Mouse (Mus musculus) lung, adult 2 months (tissue): ENCODE data around the gene Gm17949.

Source experiments
- CTCF ChIP-seq: fragments of 200-500 bp; IDR thresholded peaks from 2 replicates; pipeline ENCODE4 v1.5.1; 2011; ENCODE audit warnings: mild to moderate bottlenecking, low read length, control low read depth; ENCODE audit not compliant: insufficient read depth
- POLR2A ChIP-seq: fragments of 200-500 bp; IDR thresholded peaks from 2 replicates; pipeline ENCODE4 v1.6.1; 2011; ENCODE audit warnings: low read depth, mild to moderate bottlenecking, control low read depth, low read length, borderline replicate concordance; ENCODE audit errors: extremely low read depth

- TF ChIP-seq POLR2A (no peak), CTCF (no peak)
Measured at GRCm38 (mm10) chr17:57027471-57027870, 16.2 kb downstream of the Gm17949 start.
